Mouse (Mus musculus) spleen, embryonic (tissue): ENCODE data around the gene Atp6ap1l.
"Not testable (repeated sequence)": the region's sequence is repeated elsewhere in the genome, so short reads cannot be mapped to it uniquely, and the experiment has no call there.

Source experiments
- CTCF ChIA-PET: fragments of 350-600 bp; sonication (Branson Sonifier 250); formaldehyde crosslinking; loops from one replicate; lab custom pipeline; 2022; lab: Charles Lee

Gene Atp6ap1l

DNA sequence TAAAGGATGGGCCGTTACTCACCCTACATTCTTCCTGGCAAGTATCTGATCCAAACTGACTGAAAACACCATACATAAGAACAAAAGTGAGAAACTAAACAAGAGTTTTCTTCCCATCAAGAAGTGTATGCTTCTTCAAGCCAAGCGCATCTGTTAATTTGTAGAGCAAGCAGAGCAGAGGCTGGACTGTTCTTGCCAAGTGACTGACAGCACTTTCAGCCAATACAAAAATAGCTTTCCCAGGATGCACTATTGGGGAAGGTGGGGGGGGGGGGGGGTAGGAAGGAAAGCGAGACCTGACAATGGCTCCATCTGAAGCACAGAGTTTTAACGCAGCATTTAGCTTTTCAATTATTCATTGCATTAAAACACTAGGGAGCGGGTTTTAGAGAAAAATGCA, at the start of gene Atp6ap1l:
Atp6ap1l (minus strand) TSS at position 180 of the 400 bp plus-strand sequence.
- CTCF ChIA-PET = no interaction called here

DNA sequence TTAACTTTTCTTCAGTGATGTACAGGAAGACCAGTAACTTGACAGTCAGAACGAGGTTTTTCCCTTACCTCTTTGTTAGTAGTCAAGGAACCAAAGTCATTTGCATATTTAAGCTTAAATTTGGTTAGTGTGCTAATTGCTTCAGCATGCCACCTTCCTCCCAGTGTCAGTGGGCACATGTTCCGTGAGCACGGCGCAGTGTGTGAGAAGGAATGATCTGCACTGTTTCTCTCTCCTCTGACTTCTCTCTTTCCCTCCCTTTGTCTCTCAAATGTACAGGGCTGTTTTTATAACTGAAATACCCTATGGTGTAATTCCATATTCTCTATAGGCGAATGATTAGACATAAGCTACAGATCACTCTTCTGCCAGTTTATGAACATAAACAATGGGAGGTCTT, 34.4 kb upstream of the Atp6ap1l start:
- CTCF ChIA-PET = no interaction called here

DNA sequence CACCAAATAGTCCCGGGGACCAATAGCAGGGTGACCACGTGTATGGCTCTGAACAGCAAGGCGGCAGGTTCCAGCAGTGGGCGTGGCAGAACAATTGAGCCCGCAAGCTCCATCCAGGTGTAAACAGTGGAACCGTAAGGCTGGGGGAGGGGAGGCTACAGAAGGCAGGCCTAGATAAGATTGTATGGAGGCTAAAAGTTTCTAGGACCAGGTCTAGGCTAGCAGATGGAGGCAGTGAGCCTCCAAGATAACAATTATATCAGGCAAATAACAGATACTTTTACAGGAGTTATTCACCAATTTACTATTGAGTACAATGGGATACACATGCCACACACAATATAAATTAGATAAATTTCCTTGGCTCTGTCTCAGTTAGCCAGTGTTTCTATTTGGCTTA, 34.0 kb upstream of the Atp6ap1l start:
- CTCF ChIA-PET = no interaction called here

DNA sequence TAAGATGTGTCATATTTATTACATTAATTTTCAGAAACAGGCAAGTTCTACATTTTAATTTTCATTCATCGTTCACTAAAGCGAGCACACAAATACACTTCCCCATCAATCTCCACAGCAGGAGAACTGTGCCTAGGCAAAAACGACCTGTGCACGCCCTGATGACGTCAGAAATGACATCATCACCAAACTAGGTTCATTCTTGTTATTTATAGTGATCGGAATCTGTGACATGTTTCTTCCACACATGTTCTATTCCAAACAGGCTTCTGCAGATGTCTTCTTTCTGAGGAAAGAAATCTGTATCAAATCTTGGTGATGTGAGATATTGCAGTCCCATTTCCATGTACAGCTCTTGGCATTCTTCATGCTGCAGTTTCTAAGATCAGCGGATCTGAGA, 30.7 kb upstream of the Atp6ap1l start:
- CTCF ChIA-PET = no interaction called here

DNA sequence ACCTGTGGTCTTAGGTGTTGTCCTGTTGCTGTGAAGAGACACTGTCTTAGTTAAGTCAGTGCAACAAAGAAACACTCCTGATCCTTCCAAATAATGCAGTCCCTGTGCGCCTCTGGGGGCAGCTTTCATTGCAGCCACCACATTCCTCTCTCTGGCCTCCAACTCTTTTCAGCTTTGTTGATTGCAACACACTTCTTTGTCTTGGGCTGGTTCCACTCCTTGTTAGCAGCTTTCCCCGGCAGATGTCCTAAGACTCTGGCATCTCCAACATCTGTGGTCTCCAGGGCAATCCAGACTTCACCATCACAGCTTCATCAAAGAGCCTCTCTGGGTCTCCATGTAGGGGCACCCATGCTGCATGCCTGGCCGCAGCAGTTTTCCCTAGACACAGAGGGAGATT, 28.1 kb upstream of the Atp6ap1l start:
- CTCF ChIA-PET = no interaction called here

DNA sequence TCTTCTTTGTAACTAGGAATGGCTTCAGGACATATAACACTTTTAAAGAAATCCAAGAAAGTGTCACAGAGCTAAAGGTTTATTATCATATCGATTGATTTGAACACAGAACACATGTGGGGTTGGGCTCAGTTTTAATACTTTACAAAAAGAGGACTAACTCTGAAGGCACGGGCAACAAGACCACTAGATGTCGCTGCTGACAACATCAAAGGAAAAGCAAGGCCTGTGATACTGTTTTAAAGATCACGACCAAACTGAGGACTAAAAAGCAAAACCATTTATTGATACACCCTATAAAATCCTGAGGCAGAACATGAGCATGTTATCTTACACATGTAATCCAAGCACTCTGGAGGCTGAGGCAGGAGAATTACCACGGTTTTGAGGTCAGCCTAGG, 24.7 kb upstream of the Atp6ap1l start:
- CTCF ChIA-PET = no interaction called here

DNA sequence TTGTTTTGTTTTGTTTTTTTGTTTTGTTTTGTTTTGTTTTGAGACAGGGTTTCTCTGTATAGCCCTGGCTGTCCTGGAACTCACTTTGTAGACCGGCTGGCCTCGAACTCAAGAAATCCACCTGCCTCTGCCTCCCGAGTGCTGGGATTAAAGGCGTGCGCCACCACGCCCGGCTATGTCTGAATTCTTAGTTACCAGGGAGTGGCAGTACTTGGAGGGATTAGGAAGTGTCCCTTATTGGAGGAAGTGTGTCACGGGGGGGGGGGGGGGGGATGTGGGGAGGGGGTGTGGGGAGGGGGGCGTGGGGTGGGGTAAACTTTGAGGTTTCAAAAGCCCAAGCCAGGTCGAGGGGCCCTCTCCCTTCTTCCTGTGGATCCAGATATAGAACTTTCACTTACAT, 23.1 kb upstream of the Atp6ap1l start:
- CTCF ChIA-PET = not testable (repeated sequence)

DNA sequence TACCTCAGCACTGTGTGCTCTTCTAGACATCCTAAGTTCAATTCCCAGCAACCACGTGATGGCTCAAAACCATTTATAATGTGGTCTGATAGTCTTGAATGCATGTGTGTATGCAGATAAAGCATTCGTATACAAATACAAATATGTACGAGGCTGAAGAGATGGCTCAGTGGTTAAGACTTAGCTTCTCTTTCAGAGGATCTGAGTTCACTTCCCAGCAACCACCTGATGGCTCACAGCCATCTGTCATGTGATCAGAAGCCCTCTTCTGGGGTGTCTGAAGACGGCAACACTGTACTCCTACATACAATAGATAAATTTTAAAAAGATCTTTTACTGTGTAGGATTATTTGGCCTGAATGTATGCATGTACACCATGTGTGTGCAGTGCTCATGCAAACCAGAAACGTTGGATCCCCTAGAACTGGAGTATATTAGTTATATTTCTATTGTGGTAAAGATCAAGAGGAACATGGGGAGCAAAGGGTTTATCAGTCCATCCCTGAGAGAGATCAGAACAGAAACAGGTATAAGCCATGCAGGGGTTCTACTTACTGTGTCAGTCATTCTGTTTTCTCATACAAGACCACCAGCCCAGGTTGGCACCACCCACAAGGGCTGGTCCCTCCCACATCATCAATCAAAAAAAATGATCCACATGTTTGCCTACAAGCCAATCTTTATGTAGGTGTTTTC, 21.9 kb upstream of the Atp6ap1l start:
- CTCF ChIA-PET = no interaction called here

DNA sequence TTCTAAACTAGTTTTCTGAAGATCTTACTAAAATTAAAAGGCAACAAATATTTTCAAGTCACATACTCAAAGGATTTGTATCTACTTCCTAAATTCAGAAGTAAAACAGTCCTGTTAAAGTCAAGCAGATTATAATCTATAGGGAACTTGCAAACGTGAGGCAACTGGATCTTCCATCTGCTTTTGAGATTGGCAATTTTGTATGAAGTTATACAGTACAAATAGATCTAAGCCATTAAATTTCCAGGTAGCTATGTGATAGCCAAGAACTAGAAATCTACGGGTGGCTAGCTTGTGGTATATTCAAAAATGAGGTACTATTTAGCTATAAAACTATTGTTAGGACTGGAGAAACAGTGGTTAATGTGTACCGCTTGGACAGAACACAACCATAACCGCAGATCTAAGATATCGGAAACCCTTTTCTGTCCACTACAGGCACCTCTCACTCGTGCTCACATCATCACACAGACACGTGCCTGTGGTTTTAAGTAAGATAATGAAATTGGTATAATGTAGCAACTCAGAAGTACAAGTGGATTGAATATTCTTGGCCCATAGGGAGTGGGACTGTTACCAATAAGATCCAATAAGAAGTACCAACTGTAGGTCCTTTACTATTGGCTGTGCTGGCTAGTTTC, 21.1 kb upstream of the Atp6ap1l start:
- CTCF ChIA-PET = no interaction called here

DNA sequence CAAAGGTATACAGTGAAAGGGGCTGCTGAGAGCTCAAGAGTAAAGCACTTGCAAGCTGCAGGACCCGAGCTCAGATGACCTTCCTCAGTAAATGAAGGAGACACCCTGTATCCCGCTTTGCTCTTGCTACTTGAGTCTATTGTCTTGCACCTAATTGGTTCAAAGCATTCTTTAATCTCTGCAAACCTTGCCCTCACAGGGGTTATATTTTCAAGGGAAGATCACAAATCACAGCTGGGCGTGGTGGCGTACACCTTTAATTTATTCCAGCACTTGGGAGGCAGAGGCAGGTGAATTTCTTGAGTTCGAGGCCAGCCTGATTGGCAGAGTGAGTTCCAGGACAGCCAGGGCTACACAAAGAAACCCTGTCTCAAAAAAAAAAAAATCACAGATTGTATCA, 20.0 kb upstream of the Atp6ap1l start:
- CTCF ChIA-PET = no interaction called here

DNA sequence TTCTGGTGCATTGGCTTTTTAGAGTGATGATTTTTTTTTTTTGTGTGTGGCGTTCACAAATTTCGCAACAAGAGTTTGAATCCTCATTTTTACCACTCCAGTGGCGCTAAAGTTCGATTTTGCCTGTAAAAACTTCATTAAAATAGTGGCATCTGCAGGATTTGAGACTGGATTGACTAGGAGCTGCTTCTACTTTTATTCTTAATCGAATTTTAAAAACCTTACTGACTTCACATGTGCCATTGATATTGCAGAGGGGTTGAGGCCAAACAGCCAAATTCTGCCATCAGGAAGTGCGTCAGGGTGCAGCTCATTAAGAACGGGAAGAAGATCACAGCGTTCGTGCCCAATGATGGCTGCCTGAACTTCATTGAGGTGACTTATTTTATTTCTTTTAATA, 18.9 kb upstream of the Atp6ap1l start:
- CTCF ChIA-PET = no interaction called here

DNA sequence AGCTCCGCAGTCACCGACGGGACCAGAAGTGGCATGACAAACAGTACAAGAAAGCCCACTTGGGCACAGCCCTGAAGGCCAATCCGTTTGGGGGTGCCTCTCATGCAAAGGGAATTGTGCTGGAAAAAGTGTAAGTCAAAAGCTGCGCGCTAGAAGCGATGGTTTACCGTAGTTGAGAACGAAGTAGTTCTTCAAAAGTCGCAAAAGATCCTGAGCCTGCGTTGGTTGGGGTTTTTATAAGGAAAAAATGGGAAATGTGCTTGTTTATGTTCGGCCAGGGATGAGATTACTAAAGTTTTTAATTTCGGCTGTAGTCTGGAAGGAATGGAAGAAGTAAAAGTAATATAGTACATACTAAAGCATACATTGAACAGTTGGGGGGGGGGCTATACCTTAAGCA, 18.5 kb upstream of the Atp6ap1l start:
- CTCF ChIA-PET = interaction anchor here (0.6 kb wide), 1 partner anchor 1558 kb away, joined by 8 read pairs; no protein-coding TSS in a partner anchor

DNA sequence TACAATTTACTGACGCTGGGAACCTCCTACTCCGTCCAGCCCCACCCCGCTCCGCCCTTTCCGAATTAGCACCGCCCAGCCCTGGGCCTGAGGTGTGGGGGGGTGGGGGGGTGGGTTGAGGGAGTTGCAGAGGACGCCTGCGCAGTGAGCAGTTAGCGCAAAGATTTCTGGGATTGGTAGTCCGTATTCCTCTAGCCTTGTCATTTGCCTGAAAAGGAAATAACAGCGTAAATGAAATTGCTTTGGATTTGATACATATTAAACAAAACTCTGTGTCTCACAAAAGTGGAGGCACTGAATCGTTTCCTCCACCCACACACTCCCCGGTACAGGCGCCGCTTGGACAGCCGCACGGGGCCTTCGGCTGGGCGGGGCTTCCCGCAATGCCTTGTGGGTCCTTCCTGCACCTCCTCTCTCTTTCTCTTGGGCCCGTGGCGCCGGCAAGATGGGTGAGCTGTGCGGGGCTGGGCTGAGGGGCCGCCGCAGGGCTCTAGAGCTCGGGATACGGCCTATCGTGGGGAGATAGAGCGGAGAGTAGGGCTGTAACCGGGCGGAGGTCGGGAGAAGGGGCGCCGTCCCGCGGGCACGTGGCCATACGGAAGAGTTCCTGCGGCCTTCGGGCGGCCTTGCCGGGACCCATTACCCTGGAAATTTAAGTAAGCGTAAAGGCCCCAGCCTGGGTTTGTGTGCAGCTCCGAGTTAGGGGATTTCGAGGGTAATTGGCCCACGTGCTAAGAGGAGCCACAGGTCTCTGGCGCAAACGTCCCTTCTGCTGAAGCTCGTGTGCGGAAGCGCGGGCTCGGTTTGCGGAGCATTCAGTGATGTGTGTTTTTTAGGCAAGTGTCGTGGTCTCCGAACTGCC, 17.8 kb upstream of the Atp6ap1l start, which contains the start of gene Rps23:
Rps23 (plus strand) TSS at position 208 of the 862 bp plus-strand sequence.
- CTCF ChIA-PET = interaction anchor here (0.6 kb wide), 1 partner anchor 1557 kb away, joined by 8 read pairs; no protein-coding TSS in a partner anchor

DNA sequence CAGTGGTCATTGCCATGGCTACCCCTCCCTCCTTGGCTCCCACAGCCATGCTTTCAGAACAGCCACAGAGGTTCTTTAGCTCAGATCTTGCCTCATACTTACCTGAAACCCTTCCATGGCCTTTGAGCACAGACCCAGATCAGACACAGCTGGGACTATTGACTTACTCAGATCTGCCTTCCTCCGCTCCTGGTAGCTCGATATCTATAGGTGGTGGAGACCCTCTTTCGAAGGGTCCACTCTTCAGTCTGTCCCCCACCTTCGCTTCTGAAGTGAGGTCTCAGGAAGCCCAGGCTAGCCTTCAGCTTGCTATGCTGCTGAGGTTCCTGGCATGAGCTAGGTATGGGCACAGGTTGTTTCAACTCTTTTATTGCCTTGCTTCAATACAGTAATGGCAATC, 9.6 kb upstream of the Atp6ap1l start:
- CTCF ChIA-PET = no interaction called here

DNA sequence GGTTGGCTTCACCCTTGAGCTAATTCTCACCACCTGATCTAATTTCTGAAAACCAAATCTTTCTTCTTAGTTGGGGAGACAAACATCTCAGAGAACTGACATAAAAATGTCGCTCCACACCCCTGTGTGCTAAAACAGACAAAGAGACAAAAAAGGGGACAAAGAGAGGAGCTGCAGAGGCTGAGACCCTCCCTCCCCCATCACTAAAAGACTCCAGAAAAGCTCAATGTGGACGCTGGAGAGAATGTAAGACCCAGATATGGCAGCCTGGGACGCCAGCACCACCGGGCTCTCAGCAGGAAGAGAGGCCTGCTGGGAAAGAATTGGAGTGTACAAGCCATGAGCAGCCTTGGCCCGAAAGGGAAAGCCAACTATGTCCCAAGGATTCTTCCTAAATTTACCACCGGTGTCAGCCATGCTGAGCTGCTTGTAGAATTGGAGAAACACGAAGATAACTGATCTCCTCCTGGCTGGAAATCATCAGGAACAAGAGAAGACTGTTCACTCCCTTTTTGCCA, 8.6 kb upstream of the Atp6ap1l start:
- CTCF ChIA-PET = no interaction called here

DNA sequence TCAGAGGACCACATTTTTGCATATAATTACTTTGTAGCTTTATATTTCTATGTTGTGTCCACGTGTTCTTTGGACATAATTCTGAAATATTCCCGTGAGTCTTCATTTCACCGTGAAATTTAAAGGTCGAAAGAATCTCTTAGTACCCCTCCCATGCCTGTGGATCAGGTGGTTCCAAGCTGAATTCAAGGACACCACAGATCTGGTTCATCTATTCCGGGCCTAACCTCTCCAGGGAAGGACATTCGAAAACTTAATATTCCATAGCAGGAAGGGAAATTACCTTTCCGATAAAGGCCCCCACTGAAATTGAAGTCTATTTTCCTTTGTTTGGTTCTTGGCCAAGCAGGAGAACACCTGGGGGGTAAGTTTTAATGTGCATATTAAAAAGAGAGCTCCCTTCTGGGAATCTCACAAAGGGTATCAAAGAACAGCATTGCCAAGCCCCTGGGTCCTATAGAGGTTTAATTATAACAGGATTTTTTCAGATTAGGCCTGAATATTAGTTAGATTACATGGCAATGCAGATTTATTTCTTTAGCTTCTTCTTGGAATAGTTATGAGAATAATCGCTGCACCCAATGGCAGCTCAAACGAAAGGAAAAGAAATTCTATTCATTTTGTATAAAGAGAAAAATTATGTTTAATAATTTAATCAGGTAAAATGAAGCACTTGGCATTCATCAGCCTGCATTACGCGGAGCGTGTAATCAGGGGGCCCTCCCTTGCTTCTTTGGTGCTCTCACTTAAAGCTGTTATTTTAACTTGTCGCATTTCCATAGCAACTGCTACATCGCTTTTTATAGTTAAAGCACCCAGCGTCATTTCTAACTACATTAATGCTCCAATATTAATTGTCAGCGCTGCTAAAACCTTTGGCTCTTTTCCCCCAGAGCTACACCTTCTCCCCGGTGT, 7.9 kb upstream of the Atp6ap1l start:
- CTCF ChIA-PET = no interaction called here

DNA sequence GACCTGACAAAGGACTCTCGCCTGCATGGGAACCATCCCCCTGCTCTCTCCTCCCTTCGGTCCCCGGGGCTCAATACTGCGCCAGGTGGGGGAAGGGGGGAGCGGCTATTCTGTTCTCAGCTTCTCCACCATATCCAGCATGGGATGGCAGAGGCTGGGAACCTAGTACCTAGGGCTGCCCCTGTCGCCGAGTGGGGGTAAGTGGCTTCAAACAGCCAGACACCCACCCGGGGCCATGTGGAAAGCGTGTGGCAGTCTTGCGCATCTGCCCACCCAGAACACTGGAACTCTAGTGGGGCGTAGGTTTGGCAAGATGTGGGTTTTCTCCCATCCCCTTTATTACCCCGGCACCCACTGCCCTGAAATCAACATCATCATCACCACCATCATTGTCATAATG, 2.2 kb upstream of the Atp6ap1l start:
- CTCF ChIA-PET = no interaction called here

DNA sequence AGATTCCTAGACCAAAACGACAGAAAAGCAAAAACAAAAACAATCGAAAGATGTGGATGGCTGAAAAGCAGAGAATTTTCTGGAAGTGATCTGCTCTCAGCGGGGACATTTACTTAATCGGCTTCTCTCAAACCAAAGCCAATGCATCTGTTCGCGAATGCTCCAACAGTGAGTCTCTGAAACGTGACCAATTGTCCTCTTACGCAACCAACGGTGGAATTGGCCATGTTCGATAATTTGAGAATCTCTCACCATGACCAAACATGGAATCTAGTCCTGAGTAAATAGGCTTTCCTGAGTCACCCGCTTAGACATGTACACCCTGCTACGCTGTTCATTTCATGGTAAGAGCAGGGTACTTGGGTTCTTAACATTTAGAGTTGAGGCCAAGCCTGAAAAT, 8.3 kb downstream of the Atp6ap1l start:
- CTCF ChIA-PET = no interaction called here

DNA sequence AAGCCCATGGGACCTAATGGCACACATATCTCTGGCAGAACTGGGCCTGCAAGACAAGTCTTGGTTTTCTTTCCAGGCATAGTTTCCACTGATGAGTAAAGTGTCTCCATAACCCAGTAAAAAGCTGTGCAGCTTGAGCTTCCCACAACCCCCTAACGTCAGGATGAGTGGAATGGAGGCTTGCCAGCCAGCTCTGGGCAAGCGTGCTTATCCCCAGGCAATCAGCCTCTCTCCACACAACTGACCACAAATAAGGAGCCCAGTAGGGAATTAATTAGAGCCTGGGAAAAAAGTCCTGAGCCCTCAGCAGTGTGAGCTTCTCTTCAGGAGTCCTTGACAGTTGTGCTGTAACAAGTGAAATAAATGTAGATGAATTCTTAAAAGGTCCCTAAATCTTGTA, 9.1 kb downstream of the Atp6ap1l start:
- CTCF ChIA-PET = no interaction called here

DNA sequence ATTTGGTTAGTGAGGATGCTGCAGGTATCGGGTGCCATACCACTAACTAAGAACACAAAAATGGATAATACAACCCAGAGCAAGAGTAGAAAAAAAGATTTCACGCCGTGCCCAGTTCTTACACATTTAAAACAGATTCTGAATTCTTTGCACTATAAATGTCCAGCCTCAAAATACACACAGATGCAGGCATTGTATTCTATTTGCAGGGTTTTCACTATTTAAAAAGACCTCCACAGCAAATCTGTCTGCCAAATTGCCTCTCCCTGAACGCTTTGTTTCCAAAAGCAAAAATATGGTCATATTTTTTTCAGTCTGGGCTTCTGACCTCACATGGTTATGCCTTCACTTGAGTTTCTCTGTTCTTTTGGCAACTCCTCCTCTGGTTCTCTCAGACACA, 10.3 kb downstream of the Atp6ap1l start:
- CTCF ChIA-PET = no interaction called here

DNA sequence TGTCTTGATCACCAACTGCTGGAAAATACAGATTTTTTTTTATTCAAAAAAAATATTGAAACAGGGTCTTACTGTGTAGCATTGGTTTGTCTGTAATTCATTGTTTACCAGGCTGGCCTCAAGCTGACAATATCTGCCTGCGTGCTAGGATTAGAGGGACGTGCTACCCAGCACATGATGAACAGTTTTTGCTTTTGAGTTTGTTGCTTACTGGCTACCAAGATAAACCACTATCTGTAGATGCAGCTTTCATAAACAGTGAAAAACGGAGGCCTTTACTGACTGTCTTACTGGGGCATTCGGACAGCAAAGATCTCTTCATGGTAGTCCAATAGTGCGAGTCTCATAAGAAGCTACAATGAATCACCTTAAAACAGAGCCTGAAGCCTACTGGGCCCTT, 15.0 kb downstream of the Atp6ap1l start:
- CTCF ChIA-PET = no interaction called here
